21 mouse cellular contexts compared by ENCODE assay signal in genomic region chr2:146356524-146356923, GRCm38 (mm10).
A peak's percentile ranks its signal among the peaks of the same experiment; 100 is the strongest.
DNase-seq lines count a peak whose midpoint lies in the region; TF ChIP-seq lines count a peak whose summit lies in the region.
"Had no signal": no experiment of that assay in that cellular context is flagged by ENCODE, and none has a peak within 500 bp of the region (broad histone marks: within the 10 kb centered on the region; RNA-seq: fewer than 3 reads in every experiment).

No protein-coding gene starts in this region.

- peak; percentile 20 to 59 for DNase-seq in frontal cortex, adult 2 months (ENCODE audit: extremely low spot score in 1 of 2, low spot score in 1 of 2)
- no peak for DNase-seq in frontal cortex, postnatal 10 days (ENCODE audit: low spot score in 2 of 2)
- DNase-seq in left cerebral cortex, adult 2 months (ENCODE audit: extremely low spot score in 1 of 2, low spot score in 2 of 2): no peak
- no peak for DNase-seq in left cerebral cortex, postnatal 4 days
- DNase-seq in right cerebral cortex, postnatal 25 days: peak; percentile 13
- DNase-seq in right cerebral cortex, postnatal 4 days: no peak
- no peak for DNase-seq in adrenal gland, adult 18-20 months (ENCODE audit: low spot score in 2 of 2)
- DNase-seq: adrenal gland, adult 8-10 months; adrenal gland, postnatal 36 days; cerebellum, adult 11-12 months; cerebellum, adult 9-11 months; cerebellum, postnatal 36 days; forebrain, postnatal 0 days; gastrocnemius, postnatal 36 days; heart, adult 18-20 months; heart, postnatal 14 days had no signal

- no peak for TF ChIP-seq CTCF in left cerebral cortex, adult 2 months (IDR thresholded peaks at IDR 0.05)

- peak overlapping the region; percentile 55 for H3K27ac ChIP-seq in left cerebral cortex, adult 2 months
- H3K27ac ChIP-seq: embryonic facial prominence, embryonic 13.5 days; forebrain, embryonic 13.5 days; heart, embryonic 15.5 days; hindbrain, embryonic 13.5 days; hindbrain, postnatal 0 days had no signal

- H3K4me3 ChIP-seq in left cerebral cortex, adult 2 months: no peak overlapping the region
- H3K4me3 ChIP-seq: embryonic facial prominence, embryonic 13.5 days; forebrain, embryonic 13.5 days; heart, embryonic 15.5 days; hindbrain, embryonic 13.5 days had no signal

- intact Hi-C loops in left cerebral cortex, adult 2 months (cut with DNase I): loop anchor here (2.0 kb wide), 1 partner anchor 134 kb away; no protein-coding TSS in a partner anchor
- intact Hi-C loops in left cerebral cortex, postnatal 4 days (cut with DNase I): no loop called here

Comparison
In these comparisons a context has a peak if more than half of its experiments do, and no peak if none do; other contexts are left out.
1. DNase-seq: peak in frontal cortex, adult 2 months (2 of 2) and right cerebral cortex, postnatal 25 days (single experiment); none in frontal cortex, postnatal 10 days (0 of 2), left cerebral cortex, adult 2 months (0 of 2), left cerebral cortex, postnatal 4 days (single experiment), right cerebral cortex, postnatal 4 days (single experiment) and adrenal gland, adult 18-20 months (0 of 2).